Mouse (Mus musculus) urinary bladder, postnatal 36 days (tissue): Measurements from ENCODE around the gene Atg16l2.

ENCODE experiments used
- DNase-seq, 2 experiments: peaks; one replicate each; pipeline ENCODE4 v3.0.0; 2022; ENCODE audit warnings: low spot score in 2 of 2, mixed read lengths in 1 of 2

Atg16l2 gene

DNA sequence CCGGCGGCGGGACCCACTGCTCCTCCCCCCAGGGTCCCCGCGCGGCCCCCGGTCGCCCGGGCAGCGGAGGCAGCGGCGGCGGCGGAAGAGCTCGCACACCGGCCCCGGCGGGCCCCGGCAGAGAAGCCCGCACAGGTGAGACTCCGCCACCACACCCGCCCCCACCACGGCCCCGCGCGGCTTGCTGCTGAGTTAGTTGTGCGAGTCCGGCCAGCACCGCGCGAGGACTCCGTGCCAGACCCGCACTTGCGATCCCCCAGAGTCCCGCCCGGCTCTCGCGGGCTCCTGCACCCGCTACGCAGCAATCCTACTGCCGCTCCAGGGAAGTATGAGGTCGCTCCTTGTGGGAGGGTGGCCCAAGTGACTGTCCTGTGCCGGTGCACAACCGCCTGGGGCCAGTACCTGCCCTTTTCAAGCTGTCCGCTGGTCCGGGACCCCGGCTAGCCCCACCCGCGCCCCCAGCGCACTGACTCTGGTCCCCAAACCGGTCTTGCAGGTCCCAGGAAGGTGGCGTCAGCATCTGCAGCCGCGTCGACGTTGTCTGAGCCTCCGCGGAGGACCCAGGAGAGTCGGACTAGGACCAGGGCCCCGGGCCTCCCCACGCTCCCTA, 19.3 kb upstream of the Atg16l2 start:
- DNase-seq, result peak; percentile 73

DNA sequence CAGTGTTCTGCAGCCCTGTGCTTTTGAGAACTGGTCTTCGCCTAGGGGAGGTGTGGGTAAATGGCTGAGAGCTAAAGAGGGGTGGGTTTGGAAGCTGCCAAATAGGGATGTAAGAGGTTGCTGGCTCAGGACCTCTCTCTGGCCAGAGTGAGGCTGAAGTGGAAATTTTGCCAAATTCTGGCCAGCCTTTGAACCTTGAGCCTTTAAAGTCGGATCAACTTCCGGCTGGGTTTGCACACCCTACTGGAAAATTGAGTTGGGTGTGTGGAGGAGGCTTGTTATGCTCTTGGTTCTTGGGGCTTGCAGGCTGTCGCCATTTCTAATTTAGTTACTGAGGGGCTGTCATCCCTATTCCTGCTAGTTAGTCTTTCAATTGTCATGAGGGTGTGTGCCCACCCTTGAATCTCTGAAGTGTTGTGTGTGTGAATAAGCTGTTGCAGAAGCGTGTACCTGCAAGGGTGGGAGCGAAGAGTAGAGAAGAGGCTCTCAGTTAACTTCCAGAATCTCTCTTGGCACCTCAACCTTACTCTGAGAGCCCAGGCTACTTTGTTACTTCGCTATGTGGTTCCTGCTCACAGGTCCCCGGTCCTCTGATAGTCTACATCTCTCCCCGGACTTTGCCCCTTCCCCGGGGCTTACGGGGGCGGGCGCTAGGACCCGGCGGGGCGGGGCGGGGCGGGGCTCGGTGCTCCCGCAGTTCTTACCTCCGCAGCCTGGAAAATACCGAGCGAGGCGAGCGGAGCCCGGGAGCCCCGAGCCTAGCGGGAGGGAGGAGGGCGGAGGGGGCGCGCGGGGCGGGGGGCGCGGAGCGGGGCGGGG, 18.6 kb upstream of the Atg16l2 start:
- DNase-seq, result no peak

- DNase-seq, result no peak
These were observed 17.7 kb upstream of the Atg16l2 start for GRCm38 (mm10) chr7:101319796-101320195.

DNA sequence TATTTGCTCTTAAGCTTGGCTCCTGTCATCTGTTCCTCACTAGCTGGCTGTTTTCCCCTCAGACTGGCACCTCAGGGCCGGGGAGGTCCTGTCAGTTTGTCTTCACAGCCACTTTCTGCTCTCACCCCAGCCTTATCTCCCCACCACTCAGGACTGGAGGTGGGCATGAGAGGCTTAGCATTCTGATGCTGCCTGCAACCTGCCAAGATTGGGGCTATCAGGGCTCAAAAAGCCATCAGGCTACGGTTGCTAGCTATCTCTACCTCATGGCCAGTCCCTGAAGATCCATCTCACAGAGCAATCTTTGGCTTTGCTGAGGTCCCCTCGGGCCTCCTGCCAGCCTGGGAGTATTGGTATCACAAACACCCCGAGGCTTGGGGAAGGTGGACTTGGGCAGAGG, 16.8 kb upstream of the Atg16l2 start:
- DNase-seq, result no peak

DNA sequence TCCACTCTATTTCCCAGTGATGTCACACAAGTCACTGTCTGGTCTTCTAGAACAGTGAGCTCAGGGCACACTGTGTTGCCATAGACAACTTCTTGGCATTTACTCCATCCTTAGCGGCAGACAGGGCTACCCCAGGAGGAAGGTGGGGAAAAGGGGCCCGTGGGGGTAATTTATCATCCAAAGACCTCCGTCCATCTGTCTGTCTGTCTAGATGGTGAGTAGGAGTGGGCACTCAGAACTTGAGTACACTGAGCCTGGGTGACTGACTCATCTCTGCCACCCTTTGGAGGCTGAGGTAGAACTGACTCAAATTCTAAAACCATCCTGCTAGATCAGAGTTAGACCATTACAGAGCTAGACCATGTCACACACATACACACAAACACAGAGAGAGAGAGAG, 15.0 kb upstream of the Atg16l2 start, which contains the start of gene Stard10:
Stard10 (plus strand) TSS at position 73 of the 400 bp plus-strand sequence.
- no peak for DNase-seq

GRCm38 (mm10) chr7:101316591-101317001, 14.5 kb upstream of the Atg16l2 start:
- DNase-seq, result no peak

DNA sequence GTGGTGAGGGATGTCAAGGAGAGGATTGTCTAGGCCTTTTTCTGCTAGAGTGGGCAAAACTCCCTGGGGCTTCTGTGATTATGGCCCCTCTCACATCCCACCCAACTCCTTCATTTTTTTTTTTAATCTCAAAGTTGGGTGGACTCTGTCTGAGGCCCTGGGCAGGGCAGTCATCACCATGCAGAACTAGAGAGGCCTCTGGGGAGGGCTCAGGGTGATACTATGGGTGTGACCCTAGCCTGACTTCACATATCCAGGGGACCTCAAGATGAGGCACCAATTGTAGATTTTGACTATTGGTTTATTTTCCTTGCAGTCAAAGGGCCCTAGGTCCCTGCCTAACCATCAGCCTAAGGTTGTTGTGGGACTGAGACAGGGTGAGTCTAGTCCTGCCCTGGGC, 13.6 kb upstream of the Atg16l2 start:
- no peak for DNase-seq

GRCm38 (mm10) chr7:101314396-101314795, 12.3 kb upstream of the Atg16l2 start:
- no peak for DNase-seq

- DNase-seq, result no peak
These were observed 11.0 kb upstream of the Atg16l2 start for GRCm38 (mm10) chr7:101313033-101313432.

- no peak for DNase-seq
These were observed 9.0 kb upstream of the Atg16l2 start for GRCm38 (mm10) chr7:101311061-101311460.

- peak; percentile 95 to 96 for DNase-seq
These were observed 8.4 kb upstream of the Atg16l2 start for GRCm38 (mm10) chr7:101310327-101311028.

DNA sequence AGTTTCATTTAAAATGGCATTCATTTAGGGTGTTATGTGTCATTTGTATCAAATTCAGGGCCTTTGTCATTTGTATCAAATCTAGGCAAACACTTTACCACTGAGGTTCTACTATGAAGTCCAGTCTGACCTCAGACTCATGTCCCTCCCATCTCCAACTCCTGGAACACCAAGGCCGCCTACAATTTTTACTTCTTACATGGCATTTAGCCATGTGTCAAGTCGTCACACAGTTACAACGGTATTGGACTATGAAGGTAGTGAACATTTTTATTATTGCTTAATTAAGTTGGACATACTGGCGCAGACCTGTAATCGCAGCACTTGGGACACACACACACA, 7.9 kb upstream of the Atg16l2 start:
- DNase-seq, result no peak

DNA sequence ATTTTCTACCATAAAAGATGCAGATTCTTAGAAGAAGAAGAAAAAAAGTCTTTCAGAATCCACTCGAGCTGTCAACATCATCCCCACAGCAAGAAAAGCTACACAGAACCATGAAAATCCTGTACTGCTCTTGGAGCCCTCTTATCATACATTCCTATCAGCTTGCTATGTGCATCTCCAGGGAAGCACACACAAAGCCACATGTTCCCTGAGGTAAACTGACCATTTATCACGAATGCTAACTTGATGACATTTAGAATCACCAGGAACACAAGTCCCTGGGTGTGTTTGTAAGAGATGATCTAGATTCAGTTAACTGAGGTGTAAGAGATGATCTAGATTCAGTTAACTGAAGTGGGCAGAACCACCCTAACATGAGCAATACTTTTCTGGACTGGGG, 4.8 kb upstream of the Atg16l2 start:
- DNase-seq, result no peak

GRCm38 (mm10) chr7:101302691-101303090, 640 bp upstream of the Atg16l2 start:
- DNase-seq, result no peak

DNA sequence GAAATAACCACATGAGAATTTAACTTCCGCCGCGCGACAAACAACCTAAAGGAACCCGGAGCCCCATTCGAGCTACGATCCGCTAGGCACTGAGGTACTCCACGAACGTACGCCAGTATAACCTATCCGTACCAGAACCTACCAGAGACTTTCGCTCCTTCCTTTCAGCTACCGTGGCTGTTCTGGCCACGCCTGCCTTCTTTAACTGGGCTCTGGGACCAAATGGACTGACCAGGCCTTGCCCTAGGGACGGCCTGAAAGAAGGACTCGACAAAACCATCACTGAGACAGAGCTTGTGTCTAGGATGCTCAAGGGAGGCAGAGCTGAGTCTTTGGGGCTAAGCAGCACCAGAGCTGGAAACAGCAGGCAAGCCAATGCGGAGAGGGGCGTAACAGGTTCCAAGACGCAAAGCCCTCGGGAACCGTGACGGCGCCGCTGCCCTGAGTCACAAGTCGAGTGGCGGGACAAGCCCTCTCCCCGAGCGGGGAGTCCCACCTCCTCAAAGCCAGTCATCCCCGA, 630 bp downstream of the Atg16l2 start:
- DNase-seq, result no peak

DNA sequence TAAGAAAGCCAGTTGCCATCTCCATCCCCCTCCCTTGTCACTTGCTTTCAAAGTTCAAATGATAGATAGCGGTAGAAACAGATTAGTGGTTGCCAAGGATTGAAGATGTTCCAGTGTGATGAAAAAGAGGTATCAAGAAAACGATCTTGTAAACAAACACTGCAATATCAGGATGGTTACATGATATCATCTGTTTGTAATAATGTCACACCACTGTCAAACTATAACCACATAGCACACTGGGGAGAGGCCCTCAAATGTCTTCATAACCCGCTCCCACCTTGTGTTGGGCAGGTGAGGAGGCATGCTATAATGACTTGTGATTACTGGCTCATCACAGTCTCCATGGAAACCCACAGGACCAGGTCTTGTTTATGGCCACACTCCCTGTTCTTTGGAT, 3.7 kb downstream of the Atg16l2 start:
- DNase-seq, result no peak

GRCm38 (mm10) chr7:101297023-101297405, 5.0 kb downstream of the Atg16l2 start:
- DNase-seq, result no peak

GRCm38 (mm10) chr7:101296252-101297022, 5.6 kb downstream of the Atg16l2 start:
- DNase-seq, result peak; percentile 45 to 76

GRCm38 (mm10) chr7:101295438-101295837, 6.6 kb downstream of the Atg16l2 start:
- no peak for DNase-seq

DNA sequence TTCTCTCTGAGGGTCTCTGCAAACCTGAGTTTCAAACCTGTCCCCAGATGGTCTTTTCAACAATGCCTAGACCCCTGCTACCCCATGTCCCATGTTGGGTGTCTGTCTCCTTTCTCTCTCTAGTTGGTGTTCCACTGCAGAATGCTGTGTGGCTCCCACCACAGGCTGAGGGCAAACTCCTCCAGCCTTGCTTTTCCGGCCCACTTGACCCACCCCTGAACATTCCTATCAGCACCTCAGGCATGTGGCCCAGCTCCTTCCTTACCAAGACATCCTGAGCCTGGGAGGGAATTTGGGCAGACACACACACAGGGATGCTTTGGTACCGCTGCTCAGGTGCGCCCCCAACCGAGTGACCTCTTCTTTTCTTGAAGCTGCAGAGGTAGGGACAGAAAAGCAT, 8.4 kb downstream of the Atg16l2 start:
- DNase-seq, result no peak

- DNase-seq, result no peak
These were observed 8.9 kb downstream of the Atg16l2 start for GRCm38 (mm10) chr7:101293138-101293537.

DNA sequence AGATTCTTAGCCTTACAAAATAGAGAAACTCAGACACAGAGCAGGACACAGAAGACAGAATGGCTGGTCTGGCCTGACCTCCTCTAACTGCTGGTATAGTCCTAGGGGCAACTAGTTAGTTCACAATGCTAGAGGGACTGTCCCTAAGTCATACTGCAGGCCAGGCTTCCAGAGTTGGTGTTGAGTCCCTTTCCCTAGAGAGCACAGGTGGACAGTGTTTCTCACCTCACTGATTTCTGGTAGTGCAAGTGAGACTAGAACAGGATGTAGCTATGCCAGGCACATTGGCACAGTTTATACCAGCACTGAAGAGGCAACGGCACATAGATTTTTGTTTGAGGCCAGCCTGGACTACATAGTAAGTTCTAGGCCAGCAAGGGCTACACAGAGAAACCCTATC, 9.4 kb downstream of the Atg16l2 start:
- no peak for DNase-seq
